Mouse (Mus musculus) Patski (cell line): Measurements from ENCODE around the gene Mef2d. TPM values are rescaled to one million over a fixed set of nuclear protein-coding genes. Genes with fewer than 3 reads are reported as not detected.

Source experiments
- ATAC-seq: fragments of 100-300 bp; one replicate; pipeline ENCODE4 v1.8.0; 2021
- CTCF ChIA-PET: fragments of 350-600 bp; sonication (Branson Sonifier 250); formaldehyde crosslinking; loops from one replicate; lab custom pipeline; 2022; ENCODE audit warnings: inconsistent platforms; lab: Charles Lee
- POLR2A ChIA-PET: fragments of 350-600 bp; sonication (Branson Sonifier 250); formaldehyde crosslinking; loops from one replicate; lab custom pipeline; 2022; ENCODE audit warnings: antibody characterized with exemption, inconsistent platforms; lab: Charles Lee
- DNase-seq: peaks from one replicate; pipeline ENCODE4 v3.0.0-alpha.2; 2011; ENCODE audit warnings: low read depth, low spot score
- H3K27me3 ChIP-seq: fragments of 371-371 bp; one replicate; pipeline ENCODE4 v1.5.1; 2021
- CTCF ChIP-seq: fragments of 100-300 bp; IDR thresholded peaks from one replicate; pipeline ENCODE4 v1.5.1; 2021
- in situ Hi-C: fragments of 300-500 bp; cut with MboI; formaldehyde crosslinking; loops from 3 replicates; pipeline ENCODE4 v1.11.1; 2018; ENCODE audit warnings: low pct_unique_long_range_greater_than_20kb, mixed read lengths
- polyA plus RNA-seq: library from polyadenylated mRNA; unstranded; gene quantifications from one replicate; pipeline ENCODE4 v1.2.3, GENCODE M21; 2021

The Mef2d gene
- polyA plus RNA-seq, 1 experiment from 2014 or later = 62.7 TPM

DNA sequence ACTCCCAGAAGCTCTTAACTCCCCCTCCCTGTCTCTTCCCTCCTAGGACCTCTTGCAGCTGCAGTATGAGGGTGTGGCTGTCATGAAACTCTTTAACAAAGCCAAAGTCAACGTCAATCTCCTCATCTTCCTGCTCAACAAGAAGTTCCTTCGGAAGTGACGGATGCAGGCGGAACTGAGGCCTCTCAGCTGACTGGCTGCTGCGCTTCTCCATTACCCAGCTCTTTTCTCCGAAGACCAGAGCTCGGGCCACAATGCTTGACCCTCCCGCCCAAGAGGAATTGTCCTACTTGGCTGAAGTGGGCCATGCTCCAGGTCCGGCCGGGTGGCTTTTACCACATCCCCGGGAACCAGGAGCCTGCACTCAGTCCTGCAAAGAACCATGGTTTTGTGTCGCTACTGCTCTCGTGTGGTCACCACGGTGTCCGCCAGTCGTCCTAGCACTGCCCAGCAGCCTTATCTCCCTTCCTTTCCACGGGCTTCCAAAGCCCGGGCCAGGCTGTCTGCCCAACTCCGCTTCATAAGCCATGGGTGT lies 22.0 kb upstream of the Mef2d start:
- H3K27me3 ChIP-seq = no peaks in the 10 kb centered on the region
- ChIA-PET POLR2A (interaction anchor here (1.2 kb wide), 1 partner anchor 24 kb away, joined by 3 read pairs; no protein-coding TSS in a partner anchor), CTCF (interaction anchor here (1.1 kb wide), 1 partner anchor 32 kb away, joined by 3 read pairs; no protein-coding TSS in a partner anchor)
- in situ Hi-C loops = no loop called here
- DNase-seq (no peak), ATAC-seq (no peak)
- TF ChIP-seq CTCF = no peak

DNA sequence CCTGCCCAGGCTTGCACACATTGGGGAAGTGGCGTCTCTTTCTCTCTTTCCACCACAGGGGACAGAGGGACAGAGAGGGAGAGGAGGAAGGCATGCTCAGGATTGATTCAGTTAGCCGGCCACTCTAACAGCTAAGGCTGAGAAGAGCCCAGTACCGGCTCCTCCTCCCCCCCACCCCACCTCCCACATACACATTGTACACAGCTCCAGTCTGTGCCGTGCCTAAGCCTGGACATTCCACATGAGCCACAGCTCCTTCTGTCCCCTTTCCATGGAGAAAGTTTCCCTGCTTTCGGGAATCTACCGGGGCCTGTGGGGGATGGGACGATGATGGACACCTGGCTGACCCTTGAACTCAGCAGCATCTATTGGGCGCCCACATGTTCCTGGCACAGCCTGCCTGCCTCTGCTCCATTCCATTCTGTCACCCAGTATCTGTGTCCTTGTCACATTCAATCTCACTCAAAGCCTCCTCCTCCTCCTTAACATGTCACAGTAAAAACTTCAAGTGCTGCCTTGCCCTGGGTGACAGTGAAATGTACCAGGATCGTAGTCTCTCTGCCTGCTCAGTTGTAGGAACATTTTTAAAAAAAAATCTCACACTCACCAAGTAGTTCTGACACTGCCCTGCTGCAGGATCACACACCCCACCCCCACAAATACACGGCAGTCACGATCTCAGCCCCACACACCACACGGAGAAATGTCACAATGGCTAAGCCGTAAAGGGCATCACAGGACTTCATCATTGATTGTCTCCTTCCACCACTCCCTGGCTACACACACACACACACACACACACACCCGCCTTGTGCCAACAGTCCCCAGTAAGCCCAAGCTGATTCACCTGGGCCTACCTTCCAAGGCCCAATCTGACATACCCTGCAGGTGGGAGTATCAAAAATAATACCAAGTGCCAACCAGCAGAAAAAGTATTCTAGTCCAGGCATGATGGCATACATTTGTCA lies 20.7 kb upstream of the Mef2d start:
- POLR2A ChIA-PET = interaction anchor here (0.5 kb wide), 1 partner anchor 19 kb away, joined by 4 read pairs; no protein-coding TSS in a partner anchor
- TF ChIP-seq CTCF = no peak
- ATAC-seq = no peak
- in situ Hi-C loops = no loop called here
- CTCF ChIA-PET = interaction anchor here (1.1 kb wide), 1 partner anchor 33 kb away, joined by 3 read pairs; no protein-coding TSS in a partner anchor
- no peaks in the 10 kb centered on the region for H3K27me3 ChIP-seq
- no peak for DNase-seq

DNA sequence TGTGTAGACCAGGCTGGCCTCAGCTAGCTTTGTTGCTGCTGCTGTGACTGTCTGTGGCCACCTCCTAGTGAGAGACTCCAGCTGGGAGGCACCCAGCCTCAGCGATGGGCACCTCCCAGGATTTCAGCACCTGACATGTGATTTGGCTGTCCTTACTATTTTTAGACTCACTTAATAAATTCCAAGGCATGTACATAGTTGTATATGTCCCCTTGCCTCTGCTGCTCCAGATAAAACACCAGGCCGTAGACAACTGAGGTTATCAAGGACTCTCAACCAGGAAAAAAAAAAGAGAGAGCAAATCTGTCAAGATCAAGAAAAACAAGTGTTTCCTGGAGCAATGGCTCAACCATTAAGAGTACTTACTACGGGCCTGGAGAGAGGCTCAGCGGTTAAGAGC lies 17.0 kb upstream of the Mef2d start:
- no peak for TF ChIP-seq CTCF
- DNase-seq (no peak), ATAC-seq (no peak)
- in situ Hi-C loops = no loop called here
- CTCF ChIA-PET = interaction anchor here (1.7 to 4.3 kb wide), 2 partner anchors 13 kb away, joined by 7 to 16 read pairs; no protein-coding TSS in a partner anchor
- POLR2A ChIA-PET = interaction anchor here (0.9 to 1.2 kb wide), 2 partner anchors 12 to 49 kb away, joined by 3 read pairs; no protein-coding TSS in a partner anchor
- H3K27me3 ChIP-seq = no peaks in the 10 kb centered on the region

DNA sequence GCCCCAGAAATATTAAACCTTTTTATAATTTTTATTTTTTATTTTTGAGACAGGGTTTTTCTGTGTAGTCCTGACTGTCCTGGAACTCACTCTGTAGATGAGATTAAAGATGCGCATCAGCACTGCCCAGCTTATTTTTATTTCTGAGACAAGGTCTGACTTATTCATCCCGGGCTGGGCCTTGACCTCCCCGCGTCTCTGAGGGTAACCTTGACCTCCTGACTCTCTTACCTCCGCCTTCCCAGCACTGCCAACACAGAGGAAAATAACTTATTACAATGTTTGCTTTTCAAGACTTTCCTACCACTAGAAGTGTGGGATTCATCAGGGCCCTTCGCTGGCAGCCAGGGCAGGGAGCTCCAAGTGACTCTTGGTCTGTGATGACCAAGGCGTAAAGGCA lies 16.0 kb upstream of the Mef2d start:
- ChIA-PET POLR2A (interaction anchor here (1.2 kb wide), 1 partner anchor 15 kb away, joined by 4 read pairs; no protein-coding TSS in a partner anchor), CTCF (interaction anchor here (1.3 to 4.3 kb wide), 2 partner anchors 12 to 17 kb away, joined by 3 to 16 read pairs; no protein-coding TSS in a partner anchor)
- ATAC-seq (no peak), DNase-seq (no peak)
- no peak for TF ChIP-seq CTCF
- H3K27me3 ChIP-seq = no peaks in the 10 kb centered on the region
- in situ Hi-C loops = no loop called here

DNA sequence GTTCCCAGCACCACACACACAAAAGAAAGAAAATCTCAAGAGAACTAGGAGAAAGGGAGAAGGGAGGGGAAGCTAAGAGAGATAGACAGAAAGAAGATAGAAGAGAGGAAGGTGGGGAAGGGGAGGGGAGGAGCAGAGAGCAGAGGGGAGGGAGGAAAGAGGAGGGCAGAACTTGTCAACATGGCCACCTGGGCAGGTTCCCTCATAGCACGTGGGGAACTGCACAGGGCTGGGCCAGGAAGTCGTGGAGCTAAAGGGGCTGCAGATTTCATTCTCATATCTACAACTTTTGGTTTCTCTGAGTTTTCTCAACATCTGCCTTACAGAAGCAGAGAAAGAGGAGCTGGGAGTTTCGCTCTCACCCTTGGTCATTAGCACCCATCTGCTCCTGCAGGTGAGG lies 14.5 kb upstream of the Mef2d start:
- no peak for TF ChIP-seq CTCF
- no peaks in the 10 kb centered on the region for H3K27me3 ChIP-seq
- ATAC-seq (no peak), DNase-seq (no peak)
- CTCF ChIA-PET = interaction anchor here (0.8 to 1.4 kb wide), 5 partner anchors 10 to 64 kb away, joined by 3 to 4 read pairs (median 3); partner anchors contain the start of gene Mef2d
- POLR2A ChIA-PET = interaction anchor here (1.3 kb wide), 1 partner anchor 10 kb away, joined by 5 read pairs; no protein-coding TSS in a partner anchor
- in situ Hi-C loops = no loop called here

DNA sequence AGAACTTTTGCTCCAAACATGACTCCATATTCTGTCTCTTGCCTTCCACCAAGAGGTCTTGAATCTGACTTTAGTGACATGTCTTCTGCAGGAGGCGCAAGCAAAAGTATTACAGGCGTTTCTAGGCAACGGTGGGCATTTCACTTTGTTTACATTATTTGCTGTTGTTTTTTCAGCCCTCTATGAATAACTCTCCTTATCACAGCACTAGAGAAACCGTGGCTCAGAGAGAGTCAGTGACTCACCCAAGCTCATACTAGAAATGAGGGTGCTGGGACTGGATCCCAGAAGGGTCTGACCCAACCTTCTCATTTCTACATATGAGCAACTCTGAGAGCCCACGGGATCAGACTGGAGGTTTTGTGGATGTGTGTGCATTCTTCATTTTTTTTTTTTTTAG lies 14.1 kb upstream of the Mef2d start:
- in situ Hi-C loops = no loop called here
- no peaks in the 10 kb centered on the region for H3K27me3 ChIP-seq
- ChIA-PET POLR2A (interaction anchor here (1.3 kb wide), 1 partner anchor 10 kb away, joined by 5 read pairs; no protein-coding TSS in a partner anchor), CTCF (interaction anchor here (0.8 to 1.4 kb wide), 5 partner anchors 9 to 64 kb away, joined by 3 to 4 read pairs (median 3); partner anchors contain the start of gene Mef2d)
- no peak for DNase-seq
- no peak for TF ChIP-seq CTCF
- no peak for ATAC-seq

DNA sequence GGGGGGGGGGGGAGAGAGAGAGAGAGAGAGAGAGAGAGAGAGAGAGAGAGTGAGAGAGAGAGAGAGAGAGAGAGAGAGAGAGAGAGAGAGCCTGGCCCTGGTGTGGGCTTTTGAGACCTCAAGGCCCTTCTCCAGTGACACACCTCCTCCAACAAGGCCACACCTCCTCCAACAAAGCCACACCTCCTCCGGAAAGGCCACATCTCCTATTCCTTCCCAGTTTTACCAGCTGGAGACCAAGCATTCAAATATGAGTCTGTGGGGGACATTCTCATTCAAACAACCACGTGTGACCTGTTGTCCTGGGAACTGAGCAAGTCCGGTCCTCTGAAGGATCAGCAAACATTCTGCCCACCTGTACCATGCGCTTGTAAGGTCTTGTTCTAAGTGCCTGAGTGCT lies 13.2 kb upstream of the Mef2d start:
- ATAC-seq (no peak), DNase-seq (no peak)
- POLR2A ChIA-PET = no interaction called here
- no peaks in the 10 kb centered on the region for H3K27me3 ChIP-seq
- no peak for TF ChIP-seq CTCF
- in situ Hi-C loops = no loop called here
- CTCF ChIA-PET = no interaction called here

DNA sequence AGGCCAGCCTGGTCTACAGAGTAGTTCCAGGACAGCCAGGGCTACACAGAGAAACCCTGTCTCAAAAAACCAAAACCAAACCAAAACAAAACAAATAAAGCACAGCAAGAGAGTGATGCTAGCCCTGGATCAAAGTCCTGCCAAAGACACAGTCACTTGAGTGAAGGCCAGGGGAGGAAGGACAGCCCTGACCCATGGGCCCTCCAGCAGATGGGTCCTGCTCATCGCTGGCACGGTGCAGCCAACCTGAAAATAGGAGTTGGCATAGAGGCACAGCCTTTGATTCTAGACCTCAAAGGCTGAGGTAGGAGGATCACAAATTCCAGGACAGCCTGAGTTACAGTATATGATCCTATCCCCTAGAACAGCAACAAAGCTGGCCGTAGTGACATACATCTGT lies 11.1 kb upstream of the Mef2d start:
- POLR2A ChIA-PET = interaction anchor here (0.8 kb wide), 1 partner anchor 24 kb away, joined by 3 read pairs; no protein-coding TSS in a partner anchor
- ATAC-seq (no peak), DNase-seq (no peak)
- CTCF ChIA-PET = interaction anchor here (1.2 to 1.7 kb wide), 2 partner anchors 19 to 34 kb away, joined by 3 to 4 read pairs; no protein-coding TSS in a partner anchor
- no peak for TF ChIP-seq CTCF
- in situ Hi-C loops = loop anchor here (5.0 kb wide), 1 partner anchor 44 kb away; no protein-coding TSS in a partner anchor
- no peaks in the 10 kb centered on the region for H3K27me3 ChIP-seq

DNA sequence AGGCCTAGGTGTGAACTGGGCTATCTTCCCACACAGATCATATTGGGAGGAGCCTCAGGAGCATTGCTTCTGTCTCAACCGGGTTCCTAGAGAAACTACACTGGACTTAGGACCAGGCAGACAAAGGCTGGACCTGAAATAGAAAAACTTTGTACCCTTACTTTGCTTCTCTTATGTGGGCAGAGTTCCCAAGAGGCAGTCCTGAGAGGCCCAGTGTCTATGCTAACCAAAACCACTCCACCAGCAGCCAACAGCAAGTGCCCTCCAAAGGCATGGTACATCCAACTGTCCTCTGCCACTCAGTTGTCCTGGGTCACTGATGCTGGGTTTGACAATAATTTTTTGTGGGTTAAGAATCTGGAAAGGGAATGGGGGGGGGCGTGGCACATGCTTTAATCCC lies 9.7 kb upstream of the Mef2d start:
- ChIA-PET POLR2A (interaction anchor here (0.7 to 1.2 kb wide), 2 partner anchors 15 to 33 kb away, joined by 3 to 4 read pairs; no protein-coding TSS in a partner anchor), CTCF (interaction anchor here (1.2 to 1.7 kb wide), 3 partner anchors 21 to 35 kb away, joined by 3 to 4 read pairs (median 4); no protein-coding TSS in a partner anchor)
- DNase-seq = no peak
- no peak for TF ChIP-seq CTCF
- H3K27me3 ChIP-seq = no peaks in the 10 kb centered on the region
- ATAC-seq = no peak
- in situ Hi-C loops = loop anchor here (5.0 kb wide), 1 partner anchor 45 kb away; no protein-coding TSS in a partner anchor
